Mouse (Mus musculus) neural tube, embryonic 14.5 days (tissue): ENCODE measurements around the gene Ssx2ip. TPM values are rescaled to one million over a fixed set of nuclear protein-coding genes. Genes with fewer than 3 reads are reported as not detected.
A peak's percentile ranks its signal among the peaks of the same experiment; 100 is the strongest.
"Not testable (repeated sequence)": the region's sequence is repeated elsewhere in the genome, so short reads cannot be mapped to it uniquely, and the experiment has no call there.

Experiments used
- ATAC-seq: fragments of 200-750 bp; cut with Nextera tagmentation; 2 replicates; pipeline ENCODE4 v1.8.0; 2017; ENCODE audit warnings: low read depth, mild to moderate bottlenecking, moderate TSS enrichment, moderate library complexity
- H3K27ac ChIP-seq: fragments of 300-500 bp; sonication (generic); 2 replicates; pipeline ENCODE4 v1.5.1; 2014; ENCODE audit warnings: low read depth, mild to moderate bottlenecking, control low read depth, low read length, moderate library complexity, mixed read lengths
- H3K27me3 ChIP-seq: fragments of 300-500 bp; sonication (generic); 2 replicates; pipeline ENCODE4 v1.6.1; 2014; ENCODE audit warnings: low read length; ENCODE audit not compliant: control insufficient read depth, insufficient read depth
- H3K36me3 ChIP-seq: fragments of 300-500 bp; sonication (generic); 2 replicates; pipeline ENCODE4 v1.6.1; 2014; ENCODE audit warnings: low read length, mixed read lengths; ENCODE audit not compliant: control insufficient read depth, insufficient read depth
- H3K4me1 ChIP-seq: fragments of 300-500 bp; sonication (generic); 2 replicates; pipeline ENCODE4 v1.6.1; 2014; ENCODE audit warnings: low read length; ENCODE audit not compliant: control insufficient read depth, insufficient read depth
- H3K4me2 ChIP-seq: fragments of 300-500 bp; sonication (generic); 2 replicates; pipeline ENCODE4 v1.6.1; 2014; ENCODE audit warnings: mild to moderate bottlenecking, low read depth, low read length, control low read depth
- H3K4me3 ChIP-seq: fragments of 300-500 bp; sonication (generic); 2 replicates; pipeline ENCODE4 v1.5.1; 2014; ENCODE audit warnings: low read depth, low read length, control low read depth, mixed read lengths
- H3K9ac ChIP-seq: fragments of 300-500 bp; sonication (generic); replicated peaks from 2 replicates; pipeline ENCODE4 v1.6.1; 2014; ENCODE audit warnings: low read depth, mild to moderate bottlenecking, control low read depth, low read length, mixed read lengths
- H3K9me3 ChIP-seq: fragments of 300-500 bp; sonication (generic); 2 replicates; pipeline ENCODE4 v1.6.1; 2016; ENCODE audit warnings: low read length; ENCODE audit not compliant: control insufficient read depth
- WGBS: fragments of 180-500 bp; shearing (Covaris S2); extraction: QIAGEN DNeasy Blood & Tissue Kit; methylation state at CpG from one replicate; pipeline ENCODE4 v1.1.7; 2014; 5-methylcytosine and 5-hydroxymethylcytosine counted together
- polyA plus RNA-seq: library from polyadenylated mRNA; unstranded; fragments of >200 nt; fragmentation: Nextera tagmentation; extraction: Ambion mirVana; gene quantifications from 2 replicates; pipeline ENCODE4 v1.2.1, GENCODE M21; 2014

The Ssx2ip gene
- polyA plus RNA-seq, 1 experiment from 2014 or later: 14.8 TPM

DNA sequence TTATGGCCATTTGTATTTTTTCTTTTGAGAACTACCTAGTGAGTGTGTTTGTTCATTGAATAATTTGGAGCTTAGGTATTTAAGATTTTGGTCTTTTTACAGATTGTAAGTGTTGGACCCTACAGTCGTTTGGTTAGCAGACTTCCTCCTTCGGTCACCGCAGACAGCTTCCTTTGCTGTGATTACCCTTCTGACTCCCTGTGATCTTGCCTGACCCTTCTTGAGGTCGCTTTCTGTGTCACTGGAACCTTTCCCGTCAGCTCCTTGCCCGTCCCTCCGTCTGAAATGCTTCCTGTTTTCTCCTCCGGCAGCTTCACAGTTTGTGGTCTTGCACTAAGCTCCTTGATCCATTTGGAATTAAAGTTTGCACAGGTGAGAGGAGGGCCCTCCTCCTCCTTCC, 17.3 kb downstream of the Ssx2ip start:
- ATAC-seq: no peak
- Histone ChIP-seq H3K27me3 (no peaks in the 10 kb centered on the region), H3K36me3 (0 out of 2 replicates have a peak, but pooled peaks cover 15% of the 10 kb centered on the region), H3K27ac (no peak overlapping the region), H3K4me3 (no peak overlapping the region), H3K4me1 (no peaks in the 10 kb centered on the region), H3K9me3 (no peaks in the 10 kb centered on the region), H3K9ac (no peak overlapping the region), H3K4me2 (no peak overlapping the region)
- WGBS: 64% methylated on average over 8 of the region's 8 CpGs

GRCm38 (mm10) chr3:146423710-146424109, 19.3 kb downstream of the Ssx2ip start:
- H3K4me2 ChIP-seq: no peak overlapping the region
- H3K36me3 ChIP-seq: 0 out of 2 replicates have a peak, but pooled peaks cover 20% of the 10 kb centered on the region

DNA sequence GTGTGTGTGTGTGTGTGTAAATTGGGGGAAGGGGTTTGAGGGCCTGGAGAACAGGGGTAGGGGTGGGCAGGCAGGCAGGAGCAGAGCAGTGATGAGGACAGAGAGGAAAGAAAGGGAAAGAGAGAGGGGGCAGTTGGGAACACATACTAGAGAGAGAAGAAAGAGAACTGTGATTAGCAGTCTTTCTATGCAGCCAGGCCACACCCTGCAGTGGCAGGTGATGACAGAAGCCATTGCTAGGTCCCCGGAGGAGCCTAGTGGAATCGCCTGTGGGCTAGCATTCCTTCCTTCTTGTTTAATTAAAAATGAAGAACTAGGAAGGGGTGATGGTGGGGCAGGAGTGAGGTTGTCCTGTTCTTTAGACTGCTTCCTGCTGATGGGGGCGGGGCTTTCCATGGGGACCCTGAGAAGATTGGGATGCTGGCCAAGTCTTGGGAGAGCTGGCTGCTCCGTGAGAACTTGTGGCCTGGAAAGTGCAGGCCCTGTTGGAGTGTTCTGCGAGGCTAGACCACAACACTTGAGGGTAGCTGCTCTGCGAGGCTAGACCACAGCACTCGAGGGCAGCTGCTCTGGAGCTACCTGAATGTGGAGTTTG, 20.0 kb downstream of the Ssx2ip start:
- Histone ChIP-seq H3K27me3 (no peaks in the 10 kb centered on the region), H3K4me3 (no peak overlapping the region), H3K9ac (no peak overlapping the region), H3K4me2 (no peak overlapping the region), H3K27ac (no peak overlapping the region), H3K9me3 (no peaks in the 10 kb centered on the region), H3K36me3 (peaks cover 13% of the 10 kb centered on the region; the same call in 1 of the 2 replicates), H3K4me1 (no peaks in the 10 kb centered on the region)
- ATAC-seq: peak; percentile 57; the same call in 1 of the 2 replicates
- 74% methylated on average over 7 of the region's 7 CpGs for WGBS

More at GRCm38 (mm10) chr3:146423710-146424109, 19.3 kb downstream of the Ssx2ip start:
- Histone ChIP-seq H3K4me1 (no peaks in the 10 kb centered on the region), H3K27me3 (no peaks in the 10 kb centered on the region), H3K4me3 (no peak overlapping the region), H3K27ac (no peak overlapping the region), H3K9me3 (no peaks in the 10 kb centered on the region), H3K9ac (no peak overlapping the region)
- no peak for ATAC-seq
- WGBS: 81% methylated on average over 7 of the region's 7 CpGs

DNA sequence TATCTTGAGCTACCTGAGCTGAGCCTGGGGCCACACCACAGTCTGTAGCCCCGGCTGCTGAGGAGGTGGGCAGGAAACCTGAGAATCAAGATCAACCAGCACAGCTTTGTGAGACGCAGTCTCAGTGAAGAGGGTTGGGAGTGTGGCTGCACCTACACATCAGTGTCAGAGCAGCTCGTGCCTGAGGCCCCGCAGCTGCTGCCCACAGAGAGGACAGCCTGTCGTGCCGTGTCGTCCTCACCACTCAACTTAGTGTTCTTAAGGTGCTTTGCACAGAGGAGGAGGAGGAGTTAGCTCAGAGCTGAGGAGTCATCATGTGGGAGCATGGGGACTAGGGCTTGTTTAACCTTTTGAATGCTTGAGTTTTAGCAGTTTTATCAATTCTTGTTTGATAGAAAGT, 21.5 kb downstream of the Ssx2ip start:
- no peak for ATAC-seq
- Histone ChIP-seq H3K9me3 (no peaks in the 10 kb centered on the region), H3K36me3 (peaks cover 13% of the 10 kb centered on the region; the same call in 1 of the 2 replicates), H3K4me3 (no peak overlapping the region), H3K4me2 (no peak overlapping the region), H3K9ac (no peak overlapping the region), H3K27ac (no peak overlapping the region), H3K4me1 (no peaks in the 10 kb centered on the region), H3K27me3 (no peaks in the 10 kb centered on the region)
- 65% methylated on average over 7 of the region's 7 CpGs for WGBS

DNA sequence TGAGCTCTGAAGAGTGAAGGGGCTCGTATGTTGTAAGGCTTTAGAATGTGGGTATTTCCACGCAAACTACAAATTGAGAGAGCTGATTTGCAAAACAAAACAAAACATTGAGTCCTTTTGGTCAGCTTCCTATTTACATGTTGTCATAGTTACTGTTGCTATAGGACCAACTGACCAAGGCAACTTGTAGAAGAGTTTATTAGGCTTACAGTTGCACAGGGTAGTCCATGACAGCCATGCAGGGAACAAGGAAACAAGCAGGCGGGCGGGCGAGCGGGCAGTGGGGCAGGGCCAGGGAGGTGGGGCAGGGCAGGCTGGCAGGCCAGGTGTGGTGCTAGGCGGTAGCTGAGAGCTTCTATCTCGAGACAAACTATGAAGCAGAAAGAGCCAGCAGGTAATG, 22.0 kb downstream of the Ssx2ip start:
- H3K36me3 ChIP-seq: peaks cover 13% of the 10 kb centered on the region; the same call in 1 of the 2 replicates
- peak; percentile 70; the same call in 1 of the 2 replicates for ATAC-seq

DNA sequence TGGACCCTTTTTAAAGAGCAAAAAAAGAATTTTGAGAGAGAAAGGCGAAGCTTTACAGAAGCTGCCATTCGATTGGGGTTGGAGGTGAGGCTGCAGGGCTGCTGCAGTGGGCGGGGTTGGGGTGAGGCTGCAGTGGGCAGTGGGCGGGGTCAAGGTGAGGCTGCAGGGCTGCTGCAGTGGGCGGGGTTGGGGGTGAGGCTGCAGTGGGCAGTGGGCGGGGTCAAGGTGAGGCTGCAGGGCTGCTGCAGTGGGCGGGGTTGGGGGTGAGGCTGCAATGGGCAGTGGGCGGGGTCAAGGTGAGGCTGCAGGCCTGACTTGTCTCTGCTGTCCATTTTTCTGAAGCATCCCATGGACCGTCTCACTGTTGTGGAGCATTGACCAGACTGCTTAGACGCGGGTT, 28.6 kb downstream of the Ssx2ip start:
- not testable (repeated sequence) for H3K27me3 ChIP-seq, H3K9ac ChIP-seq, H3K4me2 ChIP-seq, H3K4me3 ChIP-seq, H3K9me3 ChIP-seq, H3K27ac ChIP-seq, H3K4me1 ChIP-seq, ATAC-seq
- peaks cover 20% of the 10 kb centered on the region for H3K36me3 ChIP-seq
- 90% methylated on average over 11 of the region's 11 CpGs for WGBS

More for the DNA sequence above, 22.0 kb downstream of the Ssx2ip start:
- H3K4me1 ChIP-seq: no peaks in the 10 kb centered on the region
- no peak overlapping the region for H3K27ac ChIP-seq
- H3K9ac ChIP-seq: no peak overlapping the region
- no peak overlapping the region for H3K4me3 ChIP-seq
- no peak overlapping the region for H3K4me2 ChIP-seq
- 69% methylated on average over 8 of the region's 8 CpGs for WGBS
- H3K9me3 ChIP-seq: no peaks in the 10 kb centered on the region
- H3K27me3 ChIP-seq: no peaks in the 10 kb centered on the region

DNA sequence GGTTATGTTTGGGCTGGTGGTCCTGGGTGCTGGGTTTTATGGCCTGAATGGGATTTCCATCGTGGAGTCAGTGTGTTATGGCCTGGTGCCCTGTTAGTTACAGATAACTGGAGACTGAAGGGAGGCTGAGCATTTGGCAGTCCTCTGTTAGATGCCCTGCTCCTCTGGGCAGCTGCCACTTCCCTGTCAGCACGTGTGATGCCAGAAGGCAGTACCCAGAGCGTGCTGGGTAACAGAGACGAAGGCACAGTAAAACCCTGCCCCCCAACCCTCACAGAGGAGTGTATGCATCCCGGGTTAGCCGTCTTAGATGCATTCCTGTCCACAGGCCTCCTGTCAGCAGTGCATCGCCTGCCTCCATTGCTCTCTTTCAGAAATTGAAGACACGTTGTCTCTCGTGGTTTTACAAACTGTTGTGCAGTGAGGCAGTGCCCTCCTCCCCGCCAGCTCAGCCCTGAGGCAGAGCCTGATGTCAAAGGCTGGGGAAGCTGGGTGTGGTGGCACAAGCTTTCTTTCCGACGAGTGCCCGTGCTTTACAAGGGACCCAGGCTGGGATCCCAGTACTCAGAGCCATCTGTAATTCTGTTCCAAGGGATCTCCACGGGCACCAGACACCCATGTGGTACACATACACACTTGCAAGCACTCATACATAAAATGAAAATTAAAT, 29.4 kb downstream of the Ssx2ip start:
- no peaks in the 10 kb centered on the region for H3K9me3 ChIP-seq
- peaks cover 17% of the 10 kb centered on the region for H3K36me3 ChIP-seq
- ATAC-seq: no peak
- 88% methylated on average over 14 of the region's 14 CpGs for WGBS
- no peak overlapping the region for H3K27ac ChIP-seq
- H3K9ac ChIP-seq: no peak overlapping the region
- no peaks in the 10 kb centered on the region for H3K27me3 ChIP-seq
- H3K4me2 ChIP-seq: no peak overlapping the region
- H3K4me1 ChIP-seq: no peaks in the 10 kb centered on the region
- H3K4me3 ChIP-seq: no peak overlapping the region

DNA sequence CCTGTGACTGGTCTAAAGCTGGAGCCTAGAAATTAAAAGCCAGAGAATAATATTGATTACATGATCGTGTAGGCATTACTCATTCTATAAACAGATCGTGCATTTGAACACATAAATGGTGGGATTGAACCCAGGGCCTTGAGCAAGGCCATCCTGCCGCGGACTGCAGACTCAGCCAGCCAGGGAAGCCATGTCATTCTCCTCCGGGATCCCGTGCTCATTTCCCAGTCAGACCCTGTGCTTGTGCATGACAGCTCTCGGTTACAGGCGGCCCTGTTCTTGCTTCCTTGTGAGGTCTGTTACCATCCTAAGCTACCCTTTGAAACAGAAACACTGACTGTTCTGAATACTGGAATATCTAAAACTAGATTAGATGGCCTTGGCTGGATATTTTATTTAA, 30.2 kb downstream of the Ssx2ip start:
- Histone ChIP-seq H3K27ac (no peak overlapping the region), H3K4me3 (no peak overlapping the region), H3K9ac (no peak overlapping the region), H3K9me3 (no peaks in the 10 kb centered on the region), H3K36me3 (peaks cover 19% of the 10 kb centered on the region), H3K27me3 (no peaks in the 10 kb centered on the region), H3K4me1 (no peaks in the 10 kb centered on the region), H3K4me2 (no peak overlapping the region)
- WGBS: 95% methylated on average over 8 of the region's 8 CpGs
- no peak for ATAC-seq

- Histone ChIP-seq H3K27me3 (no peaks in the 10 kb centered on the region), H3K9ac (no peak overlapping the region), H3K27ac (no peak overlapping the region), H3K36me3 (peaks cover 18% of the 10 kb centered on the region), H3K4me2 (no peak overlapping the region), H3K4me3 (no peak overlapping the region), H3K9me3 (no peaks in the 10 kb centered on the region), H3K4me1 (no peaks in the 10 kb centered on the region)
- no peak for ATAC-seq
- WGBS: 91% methylated on average over 11 of the region's 11 CpGs
Observed at GRCm38 (mm10) chr3:146435533-146435932, 31.1 kb downstream of the Ssx2ip start.
